Mouse (Mus musculus) liver, embryonic 18 days (tissue): Measurements from ENCODE around the gene Tsnax. TPM values are rescaled to one million over a fixed set of nuclear protein-coding genes. Genes with fewer than 3 reads are reported as not detected.

ENCODE experiments used
- polyA plus RNA-seq: library from polyadenylated mRNA; depleted of rRNA; stranded (reverse); fragments of >200 nt; gene quantifications from 2 replicates; pipeline ENCODE4 v1.2.3, GENCODE M21; 2012; rRNA removed

Gene Tsnax
- polyA plus RNA-seq: 25.6 and 28.6 TPM in 2 replicates

GRCm38 (mm10) chr8:125012695-125013627, at the start of gene Tsnax:
Gene Tsnax (plus strand): TSS chr8:125012997.

DNA sequence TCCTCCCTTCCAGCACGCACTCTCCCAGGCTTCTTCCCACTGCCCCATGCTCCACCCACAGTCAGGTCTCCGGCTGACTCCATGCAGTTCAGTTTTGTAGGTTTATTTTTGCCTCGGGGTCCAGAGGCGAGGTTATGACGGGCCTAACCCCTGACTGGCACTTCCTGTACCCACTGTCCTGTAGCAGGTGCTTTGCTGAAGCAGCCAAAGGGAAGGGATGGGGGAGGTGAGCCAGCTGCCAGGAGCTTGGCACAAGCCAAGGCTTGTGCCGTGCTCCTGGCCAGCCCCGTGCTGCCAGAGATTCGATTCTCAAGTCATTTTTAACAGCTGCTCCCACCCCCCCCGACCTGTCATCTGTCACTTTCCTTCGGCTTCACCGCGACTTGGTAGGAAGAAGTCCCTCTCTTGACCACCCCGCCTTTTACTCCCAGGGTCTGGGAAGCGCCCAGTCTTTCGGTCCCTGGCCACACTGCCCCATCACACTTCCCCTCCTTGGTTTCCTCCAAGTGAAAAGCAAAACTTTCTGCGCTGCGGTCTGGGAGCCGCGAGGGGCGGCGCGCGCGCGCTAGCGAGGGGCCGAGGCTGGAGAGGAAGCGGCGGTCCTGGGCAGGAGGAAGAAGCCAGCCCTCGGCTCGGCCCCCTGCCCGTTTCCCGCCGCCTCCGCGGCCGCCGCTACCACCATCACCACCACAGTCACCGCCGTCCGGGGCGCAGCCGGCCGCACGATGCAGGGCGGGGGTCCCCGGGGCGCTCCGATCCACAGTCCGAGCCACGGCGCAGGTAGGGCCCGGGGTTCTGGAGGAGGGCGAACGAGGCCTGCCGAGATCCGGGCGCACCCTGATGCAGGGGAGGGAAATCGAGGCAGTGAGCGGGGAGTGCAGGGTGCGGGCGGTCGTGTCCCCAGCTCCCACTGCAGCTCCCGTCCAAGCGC, 41.0 kb downstream of the Tsnax start, which contains the start of gene Disc1:
Disc1 (plus strand) TSS at position 691 of the 931 bp plus-strand sequence.

Other genes starting within 250 kb of the Tsnax start
- 0.01 TPM in 2 replicates for gene Trim67, start 219.9 kb upstream of the Tsnax start, polyA plus RNA-seq
- 26.8 and 30.2 TPM in 2 replicates for gene Gnpat, start 150.0 kb upstream of the Tsnax start, polyA plus RNA-seq
- gene 2810004N23Rik, start 149.9 kb upstream of the Tsnax start, polyA plus RNA-seq: 10.7 and 11.6 TPM in 2 replicates
- 2.7 and 3.0 TPM in 2 replicates for gene Exoc8, start 115.3 kb upstream of the Tsnax start, polyA plus RNA-seq
- 5.9 and 6.0 TPM in 2 replicates for gene Sprtn, start 115.1 kb upstream of the Tsnax start, polyA plus RNA-seq
- 11.2 and 13.9 TPM in 2 replicates for gene Egln1, start 63.7 kb upstream of the Tsnax start, polyA plus RNA-seq
- 0.37 and 0.51 TPM in 2 replicates for gene Disc1, start 41.2 kb downstream of the Tsnax start, polyA plus RNA-seq